Mouse (Mus musculus): Measurements from ENCODE around the gene Rbfox1. TPM values are rescaled to one million over a fixed set of nuclear protein-coding genes. Genes with fewer than 3 reads are reported as not detected.

The Rbfox1 gene
- total RNA-seq, 2 experiments from 2014 or later = 410 to 420 TPM

DNA sequence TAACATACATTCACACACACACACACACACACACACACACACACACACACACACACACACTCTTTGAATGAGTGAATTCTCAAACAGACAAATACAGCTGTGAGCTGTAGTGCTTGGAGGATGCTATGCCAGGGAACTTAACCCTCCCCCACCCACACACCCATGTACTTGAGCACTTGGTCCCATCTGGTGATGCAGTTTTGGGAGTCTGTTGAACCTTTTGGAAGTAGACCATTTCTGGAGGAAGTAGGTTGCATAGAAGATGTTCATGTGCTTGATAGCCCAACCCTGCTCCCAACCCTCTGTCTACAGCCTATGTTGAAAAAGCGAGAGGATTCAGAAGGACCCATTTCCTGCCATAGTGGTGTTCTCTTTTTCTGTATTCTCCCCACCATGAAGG is 1378.1 kb downstream of the Rbfox1 start:
- DNase-seq = no peak

GRCm38 (mm10) chr16:7265715-7266114 is 1380.6 kb downstream of the Rbfox1 start:
- no peak for DNase-seq

GRCm38 (mm10) chr16:7275501-7275900 is 1390.3 kb downstream of the Rbfox1 start:
- DNase-seq = no peak

DNA sequence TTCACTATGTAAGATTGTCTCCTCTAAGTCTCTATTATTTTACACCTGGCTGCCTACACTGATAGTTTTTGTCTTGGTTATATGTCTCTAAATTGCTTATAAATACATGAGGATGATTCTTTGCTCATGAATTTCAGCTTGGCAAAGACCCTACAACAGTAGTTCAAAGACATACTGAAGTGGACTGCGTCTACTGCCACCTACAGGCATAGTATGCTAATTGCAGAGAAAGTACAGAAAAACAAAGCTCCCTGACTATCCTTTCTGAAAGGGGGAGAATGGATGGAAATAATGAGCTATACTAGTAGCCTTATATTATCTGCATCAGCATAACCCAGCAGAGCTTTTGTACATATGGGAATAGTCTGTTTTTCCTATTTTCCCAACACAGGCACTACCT is 1390.7 kb downstream of the Rbfox1 start:
- DNase-seq = no peak

DNA sequence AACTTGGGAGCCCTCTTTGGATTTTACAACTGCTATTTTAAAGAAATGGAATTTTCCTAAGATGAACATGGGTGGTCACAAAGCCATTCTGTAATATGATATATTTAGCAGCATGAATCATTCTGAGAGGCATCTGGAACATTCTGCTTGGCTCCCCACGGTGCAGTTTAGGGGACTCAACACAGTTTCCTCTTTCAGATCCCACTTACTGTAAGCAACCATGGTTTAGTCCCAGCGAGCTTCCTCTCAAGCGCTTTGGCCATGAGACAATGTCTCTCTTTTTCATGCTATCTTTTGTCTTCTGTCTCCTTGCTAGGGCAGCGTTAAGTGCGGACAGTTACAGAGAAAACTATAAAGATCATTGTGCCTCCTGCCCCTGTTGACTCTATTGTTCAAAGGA is 1394.4 kb downstream of the Rbfox1 start:
- no peak for DNase-seq

GRCm38 (mm10) chr16:7282257-7282656 is 1397.1 kb downstream of the Rbfox1 start:
- peak; percentile 64 to 68 for DNase-seq

DNA sequence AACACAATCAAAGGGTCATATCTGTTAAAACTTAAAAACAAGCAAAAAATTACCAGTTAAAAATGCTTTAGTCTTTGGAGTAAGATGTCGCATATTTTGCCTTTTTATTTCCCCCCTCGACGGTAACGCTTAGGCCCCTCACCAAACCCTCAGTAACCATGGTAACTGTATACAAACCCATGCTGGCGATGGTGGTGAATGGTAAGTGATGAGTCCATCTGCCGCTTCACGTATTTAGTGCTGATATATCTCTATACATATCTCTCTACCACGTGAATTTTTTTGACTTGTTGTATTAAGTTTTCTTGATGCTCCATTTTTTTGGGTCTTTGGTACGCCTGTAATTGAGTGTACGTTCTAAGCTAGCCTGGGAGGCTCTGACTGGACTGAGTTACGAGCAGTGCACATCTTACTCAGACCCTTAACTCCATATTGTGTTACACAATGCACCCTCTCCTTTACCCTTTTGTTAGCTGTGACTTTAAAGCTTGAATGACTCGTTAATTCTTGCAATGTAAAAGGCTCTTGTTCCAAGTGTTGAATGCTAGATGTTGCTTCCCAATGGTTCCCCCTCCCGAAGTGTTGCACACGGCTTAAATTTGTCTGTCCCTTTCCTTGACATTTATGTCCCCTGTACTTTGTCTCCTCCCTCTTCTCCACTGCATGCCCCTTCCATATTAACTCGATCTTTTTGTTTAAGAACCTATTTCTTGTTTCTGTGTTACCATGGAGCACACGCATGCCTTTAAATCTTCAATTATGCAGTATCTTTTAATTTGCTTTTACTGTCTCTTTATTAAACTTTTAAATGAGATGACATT is 1408.0 kb downstream of the Rbfox1 start:
- no peak for DNase-seq

DNA sequence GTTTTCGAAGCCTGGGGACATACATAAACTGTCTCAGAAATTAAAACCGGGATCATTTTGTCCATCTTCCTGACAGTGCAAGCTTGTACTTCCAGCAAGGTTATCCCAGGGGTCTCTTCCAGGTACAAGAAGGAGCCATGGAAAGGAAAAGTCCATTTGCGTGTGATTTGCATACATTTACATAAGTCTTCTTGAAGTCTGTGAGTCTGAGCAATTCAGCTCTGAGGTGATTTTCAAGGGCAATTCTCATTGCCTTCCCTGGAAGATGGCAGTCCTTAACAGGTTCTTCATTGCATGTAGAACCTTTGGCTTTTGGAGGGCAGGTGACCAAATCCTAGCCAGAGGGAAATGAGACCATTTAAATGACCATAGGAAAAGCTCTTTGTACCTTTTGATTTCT is 1417.3 kb downstream of the Rbfox1 start:
- DNase-seq = no peak

DNA sequence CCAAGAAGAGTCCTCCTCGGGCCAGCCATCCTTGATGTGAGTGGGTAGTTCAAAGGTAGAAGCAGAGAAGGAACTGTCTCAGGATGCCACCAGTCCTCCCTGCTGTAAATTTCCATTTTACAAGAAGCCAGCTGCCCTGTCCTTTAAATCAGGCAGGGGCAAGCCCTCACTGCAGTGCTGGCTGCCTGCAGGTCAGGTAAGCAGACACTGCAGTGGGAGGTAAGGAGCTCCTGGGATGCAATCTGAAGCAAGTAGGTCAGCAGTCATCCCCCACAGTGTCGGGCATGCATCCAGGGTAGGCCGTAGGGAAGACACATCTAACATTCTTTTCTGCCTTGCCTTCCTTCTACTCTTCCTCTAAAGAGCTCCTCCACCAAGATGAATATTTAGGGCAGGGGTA is 1444.0 kb downstream of the Rbfox1 start:
- no peak for DNase-seq

- no peak for DNase-seq
Measured at GRCm38 (mm10) chr16:7341186-7341585, 1456.0 kb downstream of the Rbfox1 start.

- DNase-seq = no peak
Measured at GRCm38 (mm10) chr16:7345298-7345697, 1460.1 kb downstream of the Rbfox1 start.

DNA sequence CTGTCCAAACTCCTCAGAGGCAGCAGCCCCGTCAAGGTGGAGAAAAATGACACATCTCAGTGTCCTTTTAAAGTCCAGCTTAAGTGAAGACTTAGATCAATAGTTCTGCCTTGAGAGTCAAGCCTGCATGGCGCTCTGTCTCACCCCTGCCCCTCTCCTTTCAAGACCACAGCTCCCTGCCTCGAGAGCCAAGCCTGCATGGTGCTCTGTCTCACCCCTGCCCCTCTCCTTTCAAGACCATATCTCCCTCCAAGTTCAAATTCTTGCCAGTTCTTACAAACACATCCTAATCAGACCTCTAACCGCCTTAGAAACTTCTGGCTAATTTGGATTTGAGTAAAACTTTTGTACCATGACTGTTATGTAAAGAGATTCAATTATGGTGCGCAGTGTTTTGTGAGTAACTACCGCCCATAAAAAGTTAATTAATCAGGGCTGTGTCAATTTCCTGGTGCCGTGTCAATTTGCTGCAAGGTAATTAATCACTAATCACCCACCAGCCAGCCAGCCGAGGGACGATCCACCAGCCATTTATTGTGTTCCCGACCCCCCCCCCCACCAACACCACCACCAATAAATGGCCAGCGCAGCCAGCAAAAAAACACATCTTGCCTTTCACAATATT is 1461.0 kb downstream of the Rbfox1 start:
- DNase-seq = no peak

DNA sequence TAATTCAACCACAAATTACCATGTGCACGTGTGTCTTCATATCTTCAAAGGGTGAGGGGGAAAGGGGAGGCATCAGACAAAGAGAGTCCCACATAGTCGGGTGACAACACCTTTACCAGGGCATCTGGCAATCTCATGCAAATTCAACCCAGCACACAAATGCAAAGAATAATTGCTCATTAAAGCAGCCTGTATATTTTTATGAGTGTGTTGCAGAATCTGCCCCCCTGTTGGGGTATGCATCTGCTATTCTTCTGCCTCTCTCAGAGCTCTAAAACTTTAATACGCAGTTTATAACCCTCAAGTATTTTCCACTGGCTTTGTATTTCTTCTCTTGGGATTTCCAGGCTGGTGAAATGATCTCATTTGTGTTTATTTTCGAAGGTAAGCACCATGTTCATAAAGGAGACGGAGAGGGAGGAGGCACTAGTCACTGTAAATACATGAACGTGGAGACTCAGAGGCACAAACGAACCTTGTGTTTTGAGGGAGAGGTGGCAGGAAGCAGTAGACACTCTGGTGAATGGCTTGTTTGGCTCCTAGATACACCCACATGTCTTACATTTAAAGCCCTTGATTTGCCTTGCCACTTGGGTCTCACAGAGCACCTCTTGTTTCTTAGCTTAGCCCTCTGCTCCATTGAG is 1462.5 kb downstream of the Rbfox1 start:
- no peak for DNase-seq

DNA sequence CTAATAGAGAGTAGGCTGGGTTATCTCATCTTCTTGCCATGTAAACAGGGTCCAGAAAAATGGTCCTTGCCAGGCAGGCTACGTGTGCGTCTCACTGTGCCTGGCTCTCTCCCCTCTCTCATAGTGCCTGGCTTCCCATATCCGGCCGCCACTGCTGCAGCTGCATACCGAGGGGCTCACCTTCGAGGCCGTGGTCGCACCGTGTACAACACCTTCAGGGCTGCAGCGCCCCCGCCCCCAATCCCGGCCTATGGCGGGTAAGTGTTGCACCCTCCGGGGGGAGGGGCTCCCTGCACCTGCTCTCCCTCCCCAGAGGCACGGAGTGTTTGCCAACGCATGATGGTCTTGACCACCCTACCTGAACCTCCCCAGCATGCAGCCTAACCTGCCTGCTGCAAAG is 1467.7 kb downstream of the Rbfox1 start:
- no peak for DNase-seq

- no peak for DNase-seq
Measured at GRCm38 (mm10) chr16:7354116-7354515, 1469.0 kb downstream of the Rbfox1 start.

DNA sequence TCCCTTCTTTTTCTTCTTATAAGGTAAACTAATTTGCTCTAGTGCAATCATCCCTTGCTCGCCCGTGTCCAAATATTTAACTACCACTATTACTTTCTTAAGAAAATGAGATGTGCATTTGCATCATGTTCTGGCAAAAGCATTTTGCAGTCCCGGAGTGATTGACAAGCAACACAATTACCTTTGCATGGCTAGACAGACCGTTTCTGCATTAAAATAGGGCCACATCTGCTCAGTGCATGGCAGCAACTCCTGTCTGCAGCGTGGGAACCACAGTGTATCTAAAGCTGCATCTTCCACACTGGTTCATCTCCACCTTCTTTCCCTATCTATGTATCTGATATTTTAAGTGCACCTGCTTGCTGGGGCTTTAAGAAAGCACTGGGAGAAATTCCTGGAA is 1473.9 kb downstream of the Rbfox1 start:
- no peak for DNase-seq

GRCm38 (mm10) chr16:7360706-7361105 is 1475.6 kb downstream of the Rbfox1 start:
- no peak for DNase-seq

DNA sequence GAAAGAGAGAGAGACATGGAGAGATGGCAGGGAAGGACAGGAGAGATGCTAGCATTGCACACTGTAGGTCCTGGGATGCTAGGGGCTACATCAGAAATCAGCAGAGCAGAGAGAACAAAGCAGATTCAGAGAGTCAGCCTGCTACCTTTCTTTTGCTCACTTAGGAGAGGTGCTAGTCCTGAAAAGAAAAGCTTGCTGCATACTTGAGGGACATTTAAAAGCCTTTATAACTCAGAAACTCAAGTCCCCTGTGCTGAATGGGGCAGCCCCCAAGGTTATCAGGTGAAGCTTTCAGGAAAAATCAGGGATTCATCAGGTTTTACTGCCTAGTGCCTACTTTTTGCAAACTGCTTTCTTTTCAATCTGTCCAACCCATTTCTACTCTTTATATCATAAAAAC is 1480.7 kb downstream of the Rbfox1 start:
- no peak for DNase-seq

DNA sequence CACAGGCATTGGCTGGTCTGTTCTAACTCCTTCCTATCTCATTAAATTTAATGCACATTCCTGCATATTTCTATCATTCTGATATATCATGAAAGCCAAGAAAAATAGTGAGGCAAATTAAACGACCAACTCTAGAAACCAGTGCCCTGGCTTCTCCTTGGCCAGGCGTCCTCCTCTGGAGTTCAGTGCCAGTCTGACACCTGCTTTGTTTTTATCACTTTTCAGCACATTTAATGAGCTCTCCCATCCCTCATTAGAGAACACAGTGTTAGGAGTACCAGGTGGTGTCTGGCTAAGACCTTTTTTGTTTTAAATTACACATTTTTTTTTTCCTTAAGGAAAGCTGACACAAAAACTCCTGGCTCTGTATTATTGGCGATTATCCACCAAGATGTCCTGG is 1489.0 kb downstream of the Rbfox1 start:
- no peak for DNase-seq

DNA sequence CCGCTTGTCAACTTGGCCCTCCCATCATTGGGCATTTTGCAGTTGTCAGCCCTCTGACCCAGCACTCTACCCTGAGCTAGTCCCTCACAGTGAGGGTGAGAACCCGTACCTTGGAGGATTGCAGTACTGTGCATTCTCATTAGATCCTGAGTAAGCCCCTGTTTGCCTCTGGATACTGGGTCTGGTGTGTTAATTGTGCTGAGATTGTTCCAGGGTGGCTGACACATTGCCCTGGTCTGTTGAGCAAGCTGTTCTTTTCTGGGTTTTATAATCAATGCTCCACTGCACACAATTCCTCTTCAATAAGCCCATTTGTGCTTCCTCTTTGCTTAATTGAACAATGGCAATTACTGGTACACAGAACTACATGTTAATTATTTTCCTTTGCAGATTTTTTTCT is 1489.5 kb downstream of the Rbfox1 start:
- no peak for DNase-seq

DNA sequence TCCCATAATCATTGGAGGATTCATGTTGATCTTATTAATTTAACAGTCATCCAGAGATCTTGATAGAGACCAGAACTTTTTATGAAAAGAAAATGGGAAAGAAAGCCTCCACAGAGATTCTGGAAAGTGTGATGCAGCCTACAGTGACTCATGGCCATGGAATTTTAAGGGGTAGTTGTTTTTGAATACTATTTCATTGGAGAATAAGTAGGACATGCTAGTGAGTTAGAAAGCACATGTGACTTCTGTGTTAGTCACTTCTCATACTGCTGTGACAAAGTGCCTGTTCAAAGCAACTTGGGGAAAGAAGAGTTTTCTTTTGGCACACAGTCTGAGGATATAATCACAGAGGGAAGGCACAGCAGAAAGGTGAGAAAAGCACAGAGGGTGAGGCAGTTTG is 1510.9 kb downstream of the Rbfox1 start:
- no peak for DNase-seq

- no peak for DNase-seq
Measured at GRCm38 (mm10) chr16:7404766-7405492, 1519.8 kb downstream of the Rbfox1 start.
